Mouse (Mus musculus) intestine, embryonic 15.5 days (tissue): ENCODE results near the gene Kcnh3. TPM values are rescaled to one million over a fixed set of nuclear protein-coding genes. Genes with fewer than 3 reads are reported as not detected.

Experiments used
- polyA plus RNA-seq: library from polyadenylated mRNA; unstranded; fragments of >200 nt; fragmentation: Nextera tagmentation; extraction: Ambion mirVana; gene quantifications from 2 replicates; pipeline ENCODE4 v1.2.1, GENCODE M21; 2015

Gene Kcnh3
- polyA plus RNA-seq, 1 experiment from 2014 or later: 0.45 TPM

Other genes starting within 250 kb of the Kcnh3 start
- gene Tuba1c, start 195.0 kb upstream of the Kcnh3 start, polyA plus RNA-seq: 253 and 271 TPM in 2 replicates
- gene Prph, start 169.7 kb upstream of the Kcnh3 start, polyA plus RNA-seq: 46.9 and 48.1 TPM in 2 replicates
- 24.7 and 25.4 TPM in 2 replicates for gene Troap, start 150.3 kb upstream of the Kcnh3 start, polyA plus RNA-seq
- 0.09 TPM in 1 of 2 replicates, not detected in the other for gene C1ql4, start 137.0 kb upstream of the Kcnh3 start, polyA plus RNA-seq
- gene Dnajc22, start 131.7 kb upstream of the Kcnh3 start, polyA plus RNA-seq: 37.4 and 39.0 TPM in 2 replicates
- 26.6 and 34.7 TPM in 2 replicates for gene Spats2, start 98.9 kb upstream of the Kcnh3 start, polyA plus RNA-seq
- 119 and 121 TPM in 2 replicates for gene Mcrs1, start 27.1 kb downstream of the Kcnh3 start, polyA plus RNA-seq
- gene Prpf40b, start 70.2 kb downstream of the Kcnh3 start, polyA plus RNA-seq: 35.0 and 42.6 TPM in 2 replicates
- gene Fam186b, start 71.0 kb downstream of the Kcnh3 start, polyA plus RNA-seq: 0.18 TPM in 1 of 2 replicates, not detected in the other
- gene Fmnl3, start 145.6 kb downstream of the Kcnh3 start, polyA plus RNA-seq: 16.3 and 17.3 TPM in 2 replicates
- gene Tmbim6, start 168.0 kb downstream of the Kcnh3 start, polyA plus RNA-seq: 530 and 607 TPM in 2 replicates
- 4.7 and 5.9 TPM in 2 replicates for gene Nckap5l, start 232.9 kb downstream of the Kcnh3 start, polyA plus RNA-seq
- gene Bcdin3d, start 249.9 kb downstream of the Kcnh3 start, polyA plus RNA-seq: 13.2 and 15.6 TPM in 2 replicates